In genomic region chr3:129880925-129881593, GRCm38 (mm10) we compare ENCODE assay signal across 8 mouse cellular contexts. TPM values are rescaled to one million over a fixed set of nuclear protein-coding genes. Genes with fewer than 3 reads are reported as not detected.
DNase-seq lines count a peak whose midpoint lies in the region; ATAC-seq lines count a peak whose summit lies in the region.
"Had no signal": no experiment of that assay in that cellular context is flagged by ENCODE, and none has a peak within 500 bp of the region (broad histone marks: within the 10 kb centered on the region; RNA-seq: fewer than 3 reads in every experiment).

No protein-coding gene starts in this region.

- peak; percentile 82 for ATAC-seq in erythroblast, adult 5-6 weeks (replicated peaks; ENCODE audit: low FRiP score, poor library complexity, severe bottlenecking)

- DNase-seq in spleen, adult 12 weeks (ENCODE audit: low spot score), result peak; percentile 35
- no peak for DNase-seq in spleen, adult 18-20 months
- peak; percentile 19 for DNase-seq in lung, postnatal 14 days
- peak; percentile 54 for DNase-seq in thymus, postnatal 4 days
- no peak for DNase-seq in kidney, adult 11 months
- DNase-seq in adrenal gland, postnatal 25 days, result no peak

RNA-seq across cellular contexts. Expression of gene Pla2g12a, which starts 2.7 kb away (rescaled TPM):
- total RNA-seq in erythroblast, adult 5-6 weeks (2015; ENCODE audit: low replicate concordance), result 16.1 and 29.0 TPM in 2 replicates
- total RNA-seq in erythroblast, adult 5-6 weeks (2017; ENCODE audit: low replicate concordance), result 25.8 and 27.9 TPM in 2 replicates
- 44.7 and 45.6 TPM in 2 replicates for total RNA-seq in adrenal gland, postnatal 25 days (2021)

RNA-seq across cellular contexts. Expression of gene Casp6, which starts 20.2 kb away (rescaled TPM):
- total RNA-seq in erythroblast, adult 5-6 weeks (2015; ENCODE audit: low replicate concordance), result 4.6 and 20.6 TPM in 2 replicates
- total RNA-seq in erythroblast, adult 5-6 weeks (2017; ENCODE audit: low replicate concordance), result 3.6 and 6.9 TPM in 2 replicates
- 34.5 and 57.5 TPM in 2 replicates for total RNA-seq in adrenal gland, postnatal 25 days (2021)

RNA-seq across cellular contexts. Expression of gene Cfi, which starts 45.4 kb away (rescaled TPM):
- not detected in 2 replicates for total RNA-seq in erythroblast, adult 5-6 weeks (2015; ENCODE audit: low replicate concordance)
- not detected in 2 replicates for total RNA-seq in erythroblast, adult 5-6 weeks (2017; ENCODE audit: low replicate concordance)
- total RNA-seq in adrenal gland, postnatal 25 days (2021), result 5.6 TPM in 1 of 2 replicates, not detected in the other
- total RNA-seq: layer of hippocampus, postnatal 14 days had no signal

RNA-seq across cellular contexts. Expression of gene Gar1, which starts 49.9 kb away (rescaled TPM):
- 14.4 and 15.3 TPM in 2 replicates for total RNA-seq in erythroblast, adult 5-6 weeks (2015; ENCODE audit: low replicate concordance)
- 12.7 and 14.8 TPM in 2 replicates for total RNA-seq in erythroblast, adult 5-6 weeks (2017; ENCODE audit: low replicate concordance)
- 51.0 and 62.4 TPM in 2 replicates for total RNA-seq in adrenal gland, postnatal 25 days (2021)

RNA-seq across cellular contexts. Expression of gene Rrh, which starts 58.7 kb away (rescaled TPM):
- not detected in 2 replicates for total RNA-seq in erythroblast, adult 5-6 weeks (2015; ENCODE audit: low replicate concordance)
- total RNA-seq in erythroblast, adult 5-6 weeks (2017; ENCODE audit: low replicate concordance), result not detected in 2 replicates
- total RNA-seq in adrenal gland, postnatal 25 days (2021), result 0.27 TPM in 1 of 2 replicates, not detected in the other

Comparison
In these comparisons a context has a peak if more than half of its experiments do, and no peak if none do; other contexts are left out.
1. DNase-seq: peak in spleen, adult 12 weeks (single experiment), lung, postnatal 14 days (single experiment) and thymus, postnatal 4 days (single experiment); none in spleen, adult 18-20 months (0 of 2), kidney, adult 11 months (single experiment) and adrenal gland, postnatal 25 days (single experiment).